Mouse (Mus musculus) bone marrow macrophage, adult 2 months (primary cell): ENCODE data around the gene Mturn.

Experiments
- CTCF ChIP-seq: IDR thresholded peaks from 2 replicates; pipeline ENCODE4 v1.5.1; 2012; ENCODE audit warnings: low read depth, mild to moderate bottlenecking, low read length, moderate library complexity
- POLR2A ChIP-seq: IDR thresholded peaks from 2 replicates; pipeline ENCODE4 v1.6.1; 2012; ENCODE audit warnings: mild to moderate bottlenecking, low read depth, low read length, borderline replicate concordance

GRCm38 (mm10) chr6:54731726-54732125 lies 50.3 kb downstream of the Mturn start:
- no peak for TF ChIP-seq CTCF
- TF ChIP-seq POLR2A = no peak
